11 mouse cellular contexts compared by ENCODE assay signal in genomic region chr13:37519948-37520347, GRCm38 (mm10).
DNase-seq lines count a peak whose midpoint lies in the region; ATAC-seq and TF ChIP-seq lines count a peak whose summit lies in the region.
"Had no signal": no experiment of that assay in that cellular context is flagged by ENCODE, and none has a peak within 500 bp of the region (broad histone marks: within the 10 kb centered on the region; RNA-seq: fewer than 3 reads in every experiment).

No protein-coding gene starts in this region.

- TF ChIP-seq CTCF in gastrocnemius, adult 2 months (IDR thresholded peaks at IDR 0.05): peak; percentile 51

- H3K27ac ChIP-seq in gastrocnemius, adult 2 months: no peak overlapping the region
- H3K27ac ChIP-seq: hindbrain, embryonic 13.5 days; liver, embryonic 15.5 days had no signal

- no peak for DNase-seq in gastrocnemius, adult 2 months
- no peak for DNase-seq in gastrocnemius, postnatal 25 days
- DNase-seq in testis, postnatal 10 days (ENCODE audit: low spot score): peak; percentile 48
- no peak for DNase-seq in testis, postnatal 14 days (ENCODE audit: low spot score)
- DNase-seq in thymus, postnatal 25 days: peak; percentile 59
- DNase-seq in urinary bladder, postnatal 14 days (ENCODE audit: low spot score): no peak
- no peak for DNase-seq in kidney, postnatal 14 days

- H3K4me3 ChIP-seq in gastrocnemius, adult 2 months: no peak overlapping the region
- H3K4me3 ChIP-seq: erythroblast, embryonic 14.5 days; hindbrain, embryonic 13.5 days; liver, embryonic 15.5 days had no signal

- intact Hi-C loops in gastrocnemius, adult 2 months (cut with DNase I): no loop called here

- peak; percentile 63 for ATAC-seq in granulocyte monocyte progenitor cell, adult 5-6 weeks (replicated peaks; ENCODE audit: poor library complexity, severe bottlenecking)

Comparison
In these comparisons a context has a peak if more than half of its experiments do, and no peak if none do; other contexts are left out.
1. DNase-seq: peak in testis, postnatal 10 days (single experiment) and thymus, postnatal 25 days (single experiment); none in gastrocnemius, adult 2 months (single experiment), gastrocnemius, postnatal 25 days (single experiment), testis, postnatal 14 days (single experiment), urinary bladder, postnatal 14 days (single experiment) and kidney, postnatal 14 days (single experiment).